Mouse (Mus musculus) adrenal gland, adult 2 months (tissue): ENCODE measurements at regions not wholly inside any gene's neighbourhood (a gene's known extent, or its start where the extent isn't known, plus 50 kb on each side); places are given as distances from the start of the nearest gene placed in this dataset.

Source experiments
- DNase-seq: peaks from one replicate; pipeline ENCODE4 v3.0.0; 2021

GRCm38 (mm10) chr2:73987441-73988105 is 76.4 kb upstream of the Atp5g3 start:
- DNase-seq = no peak

- no peak for DNase-seq
Observed at GRCm38 (mm10) chr2:73985911-73986250, 74.8 kb upstream of the Atp5g3 start.

GRCm38 (mm10) chr2:73985238-73985910 is 74.2 kb upstream of the Atp5g3 start:
- no peak for DNase-seq

GRCm38 (mm10) chr2:73983166-73983565 is 72.0 kb upstream of the Atp5g3 start:
- DNase-seq = no peak

- no peak for DNase-seq
Observed at GRCm38 (mm10) chr2:73978072-73978471, 66.9 kb upstream of the Atp5g3 start.

- no peak for DNase-seq
Observed at GRCm38 (mm10) chr2:73973774-73974173, 62.6 kb upstream of the Atp5g3 start.

- no peak for DNase-seq
Observed at GRCm38 (mm10) chr2:73967618-73968017, 56.5 kb upstream of the Atp5g3 start.

- DNase-seq = peak; percentile 20
Observed at GRCm38 (mm10) chr2:73965595-73965994, 54.5 kb upstream of the Atp5g3 start.
